ENCODE assay signal across 11 mouse cellular contexts in genomic region chr1:21650820-21651219, GRCm38 (mm10).
"Had no signal": no experiment of that assay in that cellular context is flagged by ENCODE, and none has a peak within 500 bp of the region (broad histone marks: within the 10 kb centered on the region; RNA-seq: fewer than 3 reads in every experiment).

No protein-coding gene starts in this region.

- H3K27me3 ChIP-seq: limb, embryonic 12.5 days; liver, embryonic 13.5 days had no signal

- ATAC-seq: liver, postnatal 0 days; lung, postnatal 0 days; midbrain, embryonic 16.5 days had no signal

- H3K4me1 ChIP-seq: limb, embryonic 12.5 days; liver, embryonic 13.5 days had no signal

- H3K9me3 ChIP-seq: limb, embryonic 12.5 days; liver, embryonic 13.5 days had no signal

- H3K4me2 ChIP-seq: limb, embryonic 12.5 days; liver, embryonic 13.5 days had no signal

- DNase-seq: kidney, adult 8-10 months; kidney, postnatal 25 days; liver; liver, embryonic 13.5 days; liver, postnatal 0 days; lung, postnatal 36 days; right cerebral cortex, postnatal 14 days; thymus, postnatal 4 days had no signal

- H3K27ac ChIP-seq: limb, embryonic 12.5 days; liver, embryonic 13.5 days had no signal

- H3K36me3 ChIP-seq: limb, embryonic 12.5 days; liver, embryonic 13.5 days had no signal

- H3K4me3 ChIP-seq: limb, embryonic 12.5 days; liver, embryonic 13.5 days had no signal

- H3K9ac ChIP-seq: limb, embryonic 12.5 days; liver, embryonic 13.5 days; liver, postnatal 0 days had no signal
